Mouse (Mus musculus): Measurements from ENCODE around the gene Cldn10. TPM values are rescaled to one million over a fixed set of nuclear protein-coding genes. Genes with fewer than 3 reads are reported as not detected.

Gene Cldn10
- polyA plus RNA-seq, 1 experiment from 2014 or later: 2.2 TPM

DNA sequence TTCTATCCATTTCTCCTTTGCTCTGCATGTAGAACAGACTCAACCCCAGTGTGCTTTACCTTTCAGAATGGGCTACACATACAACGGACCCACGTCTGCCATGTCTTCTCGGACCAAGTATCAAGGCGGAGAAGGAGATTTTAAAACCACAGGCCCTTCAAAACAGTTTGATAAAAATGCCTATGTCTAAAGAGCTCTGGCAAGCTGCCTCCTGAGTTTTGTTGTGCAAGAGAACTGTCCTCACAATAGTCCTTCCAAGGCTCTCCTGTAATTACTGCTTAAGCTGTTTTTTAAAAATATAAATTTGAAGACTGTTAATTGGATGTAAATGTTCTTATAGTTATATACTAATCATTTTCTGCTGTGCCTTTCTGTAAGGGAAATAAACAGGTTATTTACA lies 86.4 kb downstream of the Cldn10 start:
- Histone ChIP-seq H3K27me3 (ENCODE audit: control insufficient read depth, insufficient read depth, low read length) (no peaks in the 10 kb centered on the region), H3K4me2 (ENCODE audit: low read depth, low read length) (no peak overlapping the region), H3K9me3 (replicated peaks; ENCODE audit: control insufficient read depth, low read length) (no peaks in the 10 kb centered on the region), H3K36me3 (ENCODE audit: control insufficient read depth, insufficient read depth) (peaks cover 6% of the 10 kb centered on the region; the same call in 1 of the 2 replicates), H3K4me3 (ENCODE audit: low read length) (no peak overlapping the region), H3K9ac (ENCODE audit: low read length) (no peak overlapping the region), H3K4me1 (ENCODE audit: control insufficient read depth, insufficient read depth, low read length) (no peaks in the 10 kb centered on the region), H3K27ac (ENCODE audit: low read length) (no peak overlapping the region)
- no peak for ATAC-seq (replicated peaks; ENCODE audit: extremely low read depth, insufficient read depth, low FRiP score)
- WGBS: 91% methylated on average over 4 of the region's 4 CpGs

DNA sequence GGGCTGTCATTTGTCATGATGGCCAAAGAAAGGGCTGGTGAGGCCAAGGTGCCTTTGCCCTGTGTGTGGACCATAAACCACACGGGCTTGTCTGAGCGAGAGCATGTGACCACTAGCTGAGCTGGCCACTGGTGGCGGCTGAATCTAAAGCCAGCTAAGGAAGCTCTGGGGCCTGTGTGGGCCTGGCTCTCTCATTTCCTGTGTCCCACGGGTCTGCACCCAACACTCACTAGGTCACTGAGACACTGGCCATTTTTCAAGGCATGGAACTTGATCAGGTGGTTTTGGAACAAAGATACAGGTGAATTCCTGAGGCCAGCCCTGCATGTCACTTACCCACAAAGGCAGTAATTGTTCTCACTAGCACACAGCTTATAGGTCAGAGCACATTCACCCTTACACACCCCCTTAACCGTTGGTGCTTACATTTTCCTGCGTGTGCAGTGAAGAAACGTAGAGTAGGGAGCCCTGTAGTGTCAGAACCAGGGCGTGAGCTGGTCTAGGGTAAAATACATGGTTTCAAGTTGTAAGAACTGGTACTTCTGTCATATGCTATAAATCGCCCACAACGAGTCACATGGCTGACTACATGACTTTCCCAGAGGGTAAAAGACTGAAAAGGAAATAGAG lies 87.2 kb downstream of the Cldn10 start:
- WGBS: 79% methylated on average over 10 of the region's 10 CpGs
- H3K9ac ChIP-seq (ENCODE audit: low read length): no peak overlapping the region
- H3K27ac ChIP-seq (ENCODE audit: low read length): no peak overlapping the region
- H3K27me3 ChIP-seq (ENCODE audit: control insufficient read depth, insufficient read depth, low read length): no peaks in the 10 kb centered on the region
- no peak overlapping the region for H3K4me2 ChIP-seq (ENCODE audit: low read depth, low read length)
- H3K36me3 ChIP-seq (ENCODE audit: control insufficient read depth, insufficient read depth): peaks cover 6% of the 10 kb centered on the region
- ATAC-seq (replicated peaks; ENCODE audit: extremely low read depth, insufficient read depth, low FRiP score): no peak
- no peaks in the 10 kb centered on the region for H3K9me3 ChIP-seq (replicated peaks; ENCODE audit: control insufficient read depth, low read length)
- no peaks in the 10 kb centered on the region for H3K4me1 ChIP-seq (ENCODE audit: control insufficient read depth, insufficient read depth, low read length)
- no peak overlapping the region for H3K4me3 ChIP-seq (ENCODE audit: low read length)

DNA sequence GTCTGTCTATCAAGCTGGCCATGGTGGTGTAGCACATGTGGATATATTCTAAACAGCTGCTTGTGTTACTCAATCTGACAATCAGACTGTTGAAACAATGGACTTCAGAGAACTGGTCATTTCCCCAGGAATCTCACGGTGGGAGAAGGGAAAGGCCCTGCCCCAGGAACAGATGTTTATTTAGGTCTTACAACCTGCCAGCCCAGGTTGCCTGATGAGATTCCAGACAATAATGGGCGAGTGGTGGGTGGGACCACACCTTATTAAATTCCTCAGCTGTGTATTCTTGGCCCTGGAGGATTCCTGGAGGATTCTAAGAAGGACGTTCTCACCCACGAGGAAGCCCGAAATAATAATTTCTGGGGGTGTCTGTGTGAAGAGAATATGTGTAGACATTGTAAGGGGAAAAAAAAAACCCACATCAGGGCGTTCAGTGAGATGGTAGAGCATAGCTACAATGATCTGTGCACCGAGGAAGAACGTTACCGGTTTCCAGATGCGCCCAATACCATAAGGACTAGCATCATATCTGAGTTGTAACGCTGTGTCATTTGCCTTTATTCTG lies 90.7 kb downstream of the Cldn10 start:
- Histone ChIP-seq H3K4me1 (ENCODE audit: control insufficient read depth, insufficient read depth, low read length) (no peaks in the 10 kb centered on the region), H3K9me3 (replicated peaks; ENCODE audit: control insufficient read depth, low read length) (no peaks in the 10 kb centered on the region), H3K36me3 (ENCODE audit: control insufficient read depth, insufficient read depth) (peaks cover 14% of the 10 kb centered on the region), H3K27me3 (ENCODE audit: control insufficient read depth, insufficient read depth, low read length) (no peaks in the 10 kb centered on the region), H3K4me2 (ENCODE audit: low read depth, low read length) (no peak overlapping the region), H3K27ac (ENCODE audit: low read length) (no peak overlapping the region), H3K4me3 (ENCODE audit: low read length) (no peak overlapping the region), H3K9ac (ENCODE audit: low read length) (no peak overlapping the region)
- WGBS: 85% methylated on average over 11 of the region's 11 CpGs
- no peak for ATAC-seq (replicated peaks; ENCODE audit: extremely low read depth, insufficient read depth, low FRiP score)

DNA sequence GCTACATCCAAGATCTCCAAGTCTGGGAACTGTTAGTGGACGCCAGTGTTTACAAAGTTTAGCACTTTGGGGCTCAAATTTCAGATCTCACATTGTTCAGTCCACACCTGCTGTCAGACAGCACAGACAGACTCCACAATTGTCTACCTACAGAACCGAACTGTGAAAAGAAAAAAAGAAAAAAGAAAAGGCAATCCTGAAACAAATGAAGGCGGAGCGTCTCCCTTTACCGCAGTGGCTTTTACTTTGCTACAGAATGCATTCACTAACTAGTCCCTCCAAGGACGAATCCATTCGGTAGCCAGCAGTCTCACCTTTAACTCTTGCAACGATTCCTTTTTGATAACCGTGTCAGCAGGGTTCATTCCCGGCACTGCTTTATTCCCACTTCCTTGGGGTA lies 93.0 kb downstream of the Cldn10 start:
- Histone ChIP-seq H3K27ac (ENCODE audit: low read length) (no peak overlapping the region), H3K9me3 (replicated peaks; ENCODE audit: control insufficient read depth, low read length) (no peaks in the 10 kb centered on the region), H3K36me3 (ENCODE audit: control insufficient read depth, insufficient read depth) (peaks cover 19% of the 10 kb centered on the region), H3K4me3 (ENCODE audit: low read length) (no peak overlapping the region), H3K4me1 (ENCODE audit: control insufficient read depth, insufficient read depth, low read length) (peaks cover 7% of the 10 kb centered on the region), H3K4me2 (ENCODE audit: low read depth, low read length) (no peak overlapping the region), H3K9ac (ENCODE audit: low read length) (no peak overlapping the region), H3K27me3 (ENCODE audit: control insufficient read depth, insufficient read depth, low read length) (no peaks in the 10 kb centered on the region)
- no peak for ATAC-seq (replicated peaks; ENCODE audit: extremely low read depth, insufficient read depth, low FRiP score)
- 83% methylated on average over 10 of the region's 10 CpGs for WGBS

DNA sequence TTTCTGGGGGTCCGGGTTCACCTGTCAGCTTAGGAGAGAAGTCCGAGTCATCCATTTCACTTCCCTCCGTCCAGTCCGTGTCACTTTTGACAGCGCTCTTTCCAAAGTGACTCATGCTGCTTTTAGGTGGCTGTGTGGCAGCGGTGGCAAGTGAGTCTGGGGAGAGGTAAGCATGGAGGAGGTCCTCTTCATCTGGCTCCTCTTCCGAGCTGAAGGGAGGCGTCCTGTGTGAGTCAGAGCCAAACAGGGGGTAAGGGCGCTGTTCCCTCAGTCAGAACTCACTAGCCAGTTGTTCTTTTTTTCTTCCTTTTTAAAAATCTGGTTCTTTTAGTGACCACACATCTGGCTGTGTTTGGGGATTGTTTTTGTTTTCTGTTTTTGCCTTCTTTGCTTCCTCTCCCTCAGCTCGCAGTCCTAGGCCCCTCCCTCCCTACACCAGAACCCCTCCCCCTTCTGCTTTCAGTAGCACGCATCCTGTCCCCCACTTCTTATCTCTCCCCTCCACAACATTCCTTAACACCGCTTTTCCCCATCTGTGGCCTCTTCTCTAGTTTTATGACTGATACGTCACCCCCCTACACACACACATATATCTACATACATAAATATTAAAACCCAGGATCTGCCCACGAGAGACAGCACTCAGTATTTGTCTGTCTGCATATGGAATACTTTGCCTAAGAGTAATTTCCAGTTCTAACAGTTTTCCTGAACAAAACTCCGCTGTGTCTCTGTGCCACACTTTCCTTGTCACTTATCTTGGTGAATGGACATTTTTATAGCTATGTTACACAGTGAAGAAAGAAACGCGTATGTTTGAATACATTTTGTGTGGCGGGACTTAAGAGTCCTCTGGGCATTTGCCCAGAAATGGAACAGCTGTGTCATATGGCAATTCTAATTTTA lies 95.9 kb downstream of the Cldn10 start:
- Histone ChIP-seq H3K4me1 (ENCODE audit: control insufficient read depth, insufficient read depth, low read length) (peaks cover 7% of the 10 kb centered on the region), H3K9me3 (replicated peaks; ENCODE audit: control insufficient read depth, low read length) (no peaks in the 10 kb centered on the region), H3K4me2 (ENCODE audit: low read depth, low read length) (peak overlapping the region; percentile 16; the same call in 1 of the 2 replicates), H3K36me3 (ENCODE audit: control insufficient read depth, insufficient read depth) (peaks cover 15% of the 10 kb centered on the region), H3K27ac (ENCODE audit: low read length) (peak overlapping the region; percentile 43; the same call in 1 of the 2 replicates), H3K27me3 (ENCODE audit: control insufficient read depth, insufficient read depth, low read length) (no peaks in the 10 kb centered on the region), H3K9ac (ENCODE audit: low read length) (no peak overlapping the region), H3K4me3 (ENCODE audit: low read length) (no peak overlapping the region)
- ATAC-seq (replicated peaks; ENCODE audit: extremely low read depth, insufficient read depth, low FRiP score): no peak; the same call in 1 of the 2 replicates
- 60% methylated on average over 18 of the region's 18 CpGs for WGBS

DNA sequence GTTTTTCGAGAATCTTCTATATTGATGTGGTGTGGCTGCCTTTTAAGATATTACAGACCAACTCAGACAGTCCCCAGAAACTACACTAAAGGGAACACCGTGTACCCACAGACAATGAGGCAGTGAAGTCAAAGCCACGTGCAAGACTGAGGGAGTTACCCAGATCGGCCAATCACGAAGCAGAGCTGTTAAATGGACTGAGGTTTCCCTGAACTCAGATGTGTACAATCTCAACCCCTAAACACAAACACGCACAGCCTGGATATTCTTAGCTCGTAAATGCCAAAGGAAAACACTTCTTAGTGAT lies 96.5 kb downstream of the Cldn10 start:
- Histone ChIP-seq H3K27ac (ENCODE audit: low read length) (peak overlapping the region; percentile 43; the same call in 1 of the 2 replicates), H3K9ac (ENCODE audit: low read length) (no peak overlapping the region), H3K36me3 (ENCODE audit: control insufficient read depth, insufficient read depth) (peaks cover 13% of the 10 kb centered on the region), H3K4me3 (ENCODE audit: low read length) (no peak overlapping the region), H3K4me2 (ENCODE audit: low read depth, low read length) (no peak overlapping the region), H3K9me3 (replicated peaks; ENCODE audit: control insufficient read depth, low read length) (no peaks in the 10 kb centered on the region), H3K4me1 (ENCODE audit: control insufficient read depth, insufficient read depth, low read length) (peaks cover 7% of the 10 kb centered on the region), H3K27me3 (ENCODE audit: control insufficient read depth, insufficient read depth, low read length) (no peaks in the 10 kb centered on the region)
- 59% methylated on average over 7 of the region's 7 CpGs for WGBS
- ATAC-seq (replicated peaks; ENCODE audit: extremely low read depth, insufficient read depth, low FRiP score): no peak; the same call in 1 of the 2 replicates

DNA sequence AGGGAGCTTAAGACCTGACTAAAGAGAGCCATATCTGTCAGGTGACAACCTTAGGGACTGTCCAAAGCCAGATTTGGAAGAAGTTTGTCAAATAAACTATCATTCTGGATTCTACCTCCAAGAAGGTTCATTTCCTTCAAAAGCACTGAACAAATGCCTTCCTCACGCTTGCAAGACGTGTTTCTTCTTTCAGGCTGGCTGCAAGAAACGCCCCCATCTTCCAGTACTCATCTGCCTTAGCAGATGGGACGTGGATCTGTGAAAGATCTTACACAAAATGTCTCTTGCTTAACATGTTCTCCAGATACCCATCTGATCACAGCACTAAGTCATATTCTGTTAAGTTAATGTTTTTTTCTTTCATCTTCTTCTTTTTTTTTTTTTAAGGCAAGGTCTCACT lies 102.4 kb downstream of the Cldn10 start:
- H3K27ac ChIP-seq (ENCODE audit: low read length): no peak overlapping the region
- no peaks in the 10 kb centered on the region for H3K9me3 ChIP-seq (replicated peaks; ENCODE audit: control insufficient read depth, low read length)
- no peak overlapping the region for H3K4me3 ChIP-seq (ENCODE audit: low read length)
- H3K36me3 ChIP-seq (ENCODE audit: control insufficient read depth, insufficient read depth): peaks cover 5% of the 10 kb centered on the region
- no peak overlapping the region for H3K4me2 ChIP-seq (ENCODE audit: low read depth, low read length)
- no peaks in the 10 kb centered on the region for H3K27me3 ChIP-seq (ENCODE audit: control insufficient read depth, insufficient read depth, low read length)
- ATAC-seq (replicated peaks; ENCODE audit: extremely low read depth, insufficient read depth, low FRiP score): no peak
- no peaks in the 10 kb centered on the region for H3K4me1 ChIP-seq (ENCODE audit: control insufficient read depth, insufficient read depth, low read length)
- no peak overlapping the region for H3K9ac ChIP-seq (ENCODE audit: low read length)
- 87% methylated on average over 4 of the region's 4 CpGs for WGBS

DNA sequence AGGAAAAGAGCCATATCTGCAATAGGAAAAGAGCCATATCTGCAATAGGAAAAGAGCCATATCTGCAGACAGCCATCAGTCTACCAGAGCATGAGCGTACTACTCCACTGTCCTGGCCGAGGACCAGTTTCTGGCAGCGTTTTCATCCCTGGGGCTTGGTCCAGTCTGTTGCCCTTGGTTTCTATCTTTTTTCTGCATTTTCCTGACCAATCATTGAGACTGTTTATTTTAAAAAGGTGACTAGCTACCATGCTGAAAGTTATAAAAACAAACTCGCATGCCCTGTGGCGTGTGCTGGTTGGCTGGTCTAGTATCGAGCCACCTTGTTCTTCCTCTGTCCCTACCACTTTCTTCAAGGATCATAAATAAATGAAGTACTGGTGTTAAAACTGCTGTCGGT lies 107.5 kb downstream of the Cldn10 start:
- 77% methylated on average over 7 of the region's 7 CpGs for WGBS
- H3K9ac ChIP-seq (ENCODE audit: low read length): no peak overlapping the region
- ATAC-seq (replicated peaks; ENCODE audit: extremely low read depth, insufficient read depth, low FRiP score): no peak

DNA sequence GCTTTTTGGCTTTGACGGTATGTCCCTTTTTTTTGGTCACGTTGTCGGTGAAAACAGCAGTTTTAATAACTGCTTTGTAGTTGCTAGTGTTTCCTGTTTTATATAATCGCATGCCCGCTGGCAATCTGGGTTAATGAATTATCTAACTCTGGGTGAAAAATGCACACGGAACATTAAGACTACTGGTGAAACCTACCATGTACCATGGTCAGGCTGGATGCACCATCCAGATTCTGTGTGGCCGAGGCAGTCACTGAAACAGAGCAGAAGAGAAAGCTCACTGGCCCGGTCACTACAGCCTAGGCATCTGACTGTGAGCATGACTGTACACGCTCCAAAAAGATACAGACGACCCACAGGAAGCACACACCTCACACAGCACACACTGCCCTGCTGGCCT lies 107.9 kb downstream of the Cldn10 start:
- ATAC-seq (replicated peaks; ENCODE audit: extremely low read depth, insufficient read depth, low FRiP score): no peak
- H3K36me3 ChIP-seq (ENCODE audit: control insufficient read depth, insufficient read depth): peaks cover 17% of the 10 kb centered on the region
- WGBS: 88% methylated on average over 10 of the region's 10 CpGs

More for the DNA sequence above, 107.5 kb downstream of the Cldn10 start:
- Histone ChIP-seq H3K9me3 (replicated peaks; ENCODE audit: control insufficient read depth, low read length) (no peaks in the 10 kb centered on the region), H3K27me3 (ENCODE audit: control insufficient read depth, insufficient read depth, low read length) (no peaks in the 10 kb centered on the region), H3K36me3 (ENCODE audit: control insufficient read depth, insufficient read depth) (peaks cover 13% of the 10 kb centered on the region; the same call in 1 of the 2 replicates), H3K27ac (ENCODE audit: low read length) (no peak overlapping the region), H3K4me2 (ENCODE audit: low read depth, low read length) (no peak overlapping the region), H3K4me3 (ENCODE audit: low read length) (no peak overlapping the region), H3K4me1 (ENCODE audit: control insufficient read depth, insufficient read depth, low read length) (no peaks in the 10 kb centered on the region)

More for the DNA sequence above, 107.9 kb downstream of the Cldn10 start:
- Histone ChIP-seq H3K4me1 (ENCODE audit: control insufficient read depth, insufficient read depth, low read length) (no peaks in the 10 kb centered on the region), H3K4me3 (ENCODE audit: low read length) (no peak overlapping the region), H3K4me2 (ENCODE audit: low read depth, low read length) (no peak overlapping the region), H3K27ac (ENCODE audit: low read length) (no peak overlapping the region), H3K9me3 (replicated peaks; ENCODE audit: control insufficient read depth, low read length) (no peaks in the 10 kb centered on the region), H3K27me3 (ENCODE audit: control insufficient read depth, insufficient read depth, low read length) (no peaks in the 10 kb centered on the region), H3K9ac (ENCODE audit: low read length) (no peak overlapping the region)
